Mouse (Mus musculus) macrophage (primary cell): ENCODE data around the gene Zfp316. TPM values are rescaled to one million over a fixed set of nuclear protein-coding genes. Genes with fewer than 3 reads are reported as not detected.

ENCODE experiments used
- H3K27ac ChIP-seq: fragments of 350-480 bp; formaldehyde crosslinking; 2 replicates; pipeline ENCODE4 v1.9.0; 2021
- H3K36me3 ChIP-seq: fragments of 350-480 bp; formaldehyde crosslinking; 2 replicates; pipeline ENCODE4 v1.9.0; 2021; ENCODE audit errors: inconsistent target
- H3K4me3 ChIP-seq: fragments of 350-480 bp; formaldehyde crosslinking; 2 replicates; pipeline ENCODE4 v1.9.0; 2021; ENCODE audit errors: inconsistent target
- H3K79me2 ChIP-seq: fragments of 350-480 bp; formaldehyde crosslinking; 2 replicates; pipeline ENCODE4 v1.9.0; 2021; ENCODE audit errors: inconsistent target
- WGBS: methylation state at CpG from one replicate; pipeline ENCODE4 v1.1.7; 2026; ENCODE audit warnings: inconsistent platforms; ENCODE audit not compliant: missing documents; 5-methylcytosine and 5-hydroxymethylcytosine counted together
- polyA plus RNA-seq: library from polyadenylated mRNA; stranded (reverse); fragments of 250-400 nt; gene quantifications from 3 replicates; pipeline ENCODE4 v1.2.4, GENCODE M21; 2018; ENCODE audit warnings: inconsistent platforms

Zfp316 gene
- polyA plus RNA-seq, 1 experiment from 2014 or later: 2.5 TPM

DNA sequence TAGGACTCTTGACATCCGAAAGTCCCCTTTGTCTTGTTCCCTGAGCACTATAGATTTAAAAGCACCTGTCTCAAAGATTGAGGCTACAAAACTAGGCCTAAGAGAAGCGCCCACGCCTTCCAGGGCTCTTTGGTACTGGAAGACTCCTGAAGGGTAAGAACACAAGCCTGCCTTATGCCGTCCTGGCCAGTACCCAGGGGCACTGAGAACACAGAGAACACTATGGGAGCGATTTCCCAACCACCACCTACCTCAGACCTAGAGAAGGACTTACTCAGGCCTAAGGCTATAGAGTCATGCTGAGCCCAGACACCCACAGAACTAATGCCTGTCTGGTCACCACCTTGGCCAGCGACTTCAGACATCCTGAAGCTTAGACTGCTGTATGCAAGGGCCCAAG, 3.0 kb downstream of the Zfp316 start:
- no peak overlapping the region for H3K27ac ChIP-seq
- H3K36me3 ChIP-seq: peaks cover 13% of the 10 kb centered on the region; the same call in 1 of the 2 replicates
- WGBS: 92% methylated on average over 6 of the region's 6 CpGs
- H3K79me2 ChIP-seq: no peaks in the 10 kb centered on the region
- H3K4me3 ChIP-seq: no peak overlapping the region

DNA sequence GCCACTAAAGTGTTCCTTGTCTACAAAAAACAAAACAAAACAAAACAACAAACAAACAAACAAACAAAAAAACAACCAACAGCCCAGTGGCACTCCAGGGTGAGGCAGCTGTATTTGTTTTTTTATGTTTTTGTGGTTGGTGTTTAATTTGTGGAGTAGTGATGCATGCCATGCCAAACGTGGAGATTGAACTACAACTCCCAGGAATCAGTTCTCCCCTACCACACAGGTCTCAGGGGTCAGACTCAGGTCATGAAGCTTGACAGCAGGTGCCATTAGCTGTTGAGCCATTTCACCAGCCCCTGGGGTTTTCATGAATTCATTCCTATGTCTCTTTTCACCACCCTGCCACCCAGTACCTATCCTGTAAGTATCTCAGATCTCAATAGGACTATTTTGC, 4.4 kb downstream of the Zfp316 start:
- H3K4me3 ChIP-seq: no peak overlapping the region
- no peak overlapping the region for H3K27ac ChIP-seq
- H3K36me3 ChIP-seq: peaks cover 13% of the 10 kb centered on the region; the same call in 1 of the 2 replicates
- H3K79me2 ChIP-seq: no peaks in the 10 kb centered on the region
- 77% methylated on average over 1 of the region's 1 CpGs for WGBS

DNA sequence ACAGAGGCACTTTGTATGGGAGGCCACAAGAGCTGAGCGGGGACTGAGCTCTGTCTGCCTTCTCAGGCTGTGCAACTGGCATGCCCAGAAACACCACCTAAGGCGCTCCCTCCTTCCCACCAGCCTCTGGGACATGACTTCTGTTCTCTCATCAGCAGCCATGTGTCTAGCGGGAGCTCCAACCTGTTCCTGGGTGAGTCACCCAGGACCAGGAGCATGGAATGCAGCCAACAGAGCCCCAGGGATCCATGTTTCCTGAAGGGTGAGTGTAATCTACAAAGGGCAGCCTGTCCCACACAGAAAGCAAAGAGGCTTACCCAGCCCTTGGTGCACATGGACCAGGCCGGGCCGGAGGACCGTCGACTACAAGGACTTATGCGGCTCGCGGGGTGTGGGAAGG, 5.1 kb downstream of the Zfp316 start:
- Histone ChIP-seq H3K27ac (no peak overlapping the region), H3K4me3 (no peak overlapping the region), H3K36me3 (peaks cover 13% of the 10 kb centered on the region; the same call in 1 of the 2 replicates), H3K79me2 (no peaks in the 10 kb centered on the region)
- 96% methylated on average over 10 of the region's 10 CpGs for WGBS

DNA sequence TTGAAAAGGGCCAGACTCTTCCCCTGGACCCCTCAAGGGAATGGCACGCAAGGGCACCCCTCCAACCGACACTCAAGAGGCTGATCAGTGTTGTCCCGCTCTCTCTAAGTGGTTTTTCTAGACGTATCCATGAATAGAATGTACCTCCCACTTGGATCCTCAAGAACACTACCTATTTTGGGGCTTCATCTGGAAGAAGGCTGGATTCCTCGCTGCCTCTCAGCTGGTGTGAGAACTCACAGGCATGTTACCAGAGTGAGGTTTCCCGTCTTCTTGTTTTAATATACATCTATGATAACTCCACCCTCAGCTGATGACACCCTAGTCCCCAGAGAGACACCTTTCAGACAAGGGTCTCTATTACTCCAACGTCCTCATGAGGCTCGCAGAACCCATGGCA, 8.2 kb downstream of the Zfp316 start:
- 96% methylated on average over 8 of the region's 8 CpGs for WGBS
- Histone ChIP-seq H3K36me3 (peaks cover 13% of the 10 kb centered on the region; the same call in 1 of the 2 replicates), H3K79me2 (no peaks in the 10 kb centered on the region)

DNA sequence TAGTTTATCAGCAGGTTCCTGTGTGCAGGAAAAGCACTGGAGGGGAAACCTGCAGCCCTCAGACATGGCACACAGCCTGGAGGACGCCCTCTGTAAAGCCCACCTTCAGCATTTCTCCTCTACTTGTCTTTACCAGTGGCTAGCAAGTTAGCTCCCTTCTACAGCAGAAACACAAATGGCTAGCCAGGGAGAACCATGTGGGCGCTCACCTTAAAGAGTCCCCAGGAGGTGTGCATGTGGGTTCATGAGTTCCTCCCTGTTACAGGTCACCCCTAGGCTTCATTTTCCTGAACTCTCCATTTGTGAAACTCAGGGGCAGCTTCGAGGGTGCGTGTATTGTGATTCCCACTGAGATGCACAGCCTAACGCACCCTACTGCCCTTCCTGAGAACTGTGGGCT, 14.0 kb downstream of the Zfp316 start:
- Histone ChIP-seq H3K4me3 (no peak overlapping the region), H3K36me3 (no peaks in the 10 kb centered on the region), H3K27ac (no peak overlapping the region), H3K79me2 (no peaks in the 10 kb centered on the region)
- 95% methylated on average over 5 of the region's 5 CpGs for WGBS

More for the DNA sequence above, 8.2 kb downstream of the Zfp316 start:
- Histone ChIP-seq H3K27ac (no peak overlapping the region), H3K4me3 (no peak overlapping the region)

DNA sequence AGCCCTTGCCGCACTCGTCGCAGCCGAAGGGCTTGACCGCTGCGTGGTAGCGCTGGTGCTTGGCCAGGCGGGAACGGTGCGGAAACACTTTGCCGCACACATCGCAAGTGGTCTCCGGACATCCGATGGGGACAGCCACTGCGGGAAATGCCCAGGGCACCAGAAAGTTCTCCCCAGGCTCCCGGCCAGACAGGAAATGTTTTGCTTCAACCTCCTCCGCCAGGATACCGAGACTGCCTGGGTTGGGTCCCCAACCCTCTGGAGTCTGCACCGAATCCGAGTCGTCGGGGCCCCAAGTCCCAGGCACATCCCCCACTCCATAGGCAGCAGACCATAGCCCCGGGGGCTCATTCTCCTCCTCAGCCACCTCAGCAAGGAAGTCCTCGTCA, 14.7 kb downstream of the Zfp316 start:
- Histone ChIP-seq H3K36me3 (no peaks in the 10 kb centered on the region), H3K27ac (no peak overlapping the region), H3K4me3 (no peak overlapping the region), H3K79me2 (no peaks in the 10 kb centered on the region)
- WGBS: 67% methylated on average over 23 of the region's 24 CpGs

DNA sequence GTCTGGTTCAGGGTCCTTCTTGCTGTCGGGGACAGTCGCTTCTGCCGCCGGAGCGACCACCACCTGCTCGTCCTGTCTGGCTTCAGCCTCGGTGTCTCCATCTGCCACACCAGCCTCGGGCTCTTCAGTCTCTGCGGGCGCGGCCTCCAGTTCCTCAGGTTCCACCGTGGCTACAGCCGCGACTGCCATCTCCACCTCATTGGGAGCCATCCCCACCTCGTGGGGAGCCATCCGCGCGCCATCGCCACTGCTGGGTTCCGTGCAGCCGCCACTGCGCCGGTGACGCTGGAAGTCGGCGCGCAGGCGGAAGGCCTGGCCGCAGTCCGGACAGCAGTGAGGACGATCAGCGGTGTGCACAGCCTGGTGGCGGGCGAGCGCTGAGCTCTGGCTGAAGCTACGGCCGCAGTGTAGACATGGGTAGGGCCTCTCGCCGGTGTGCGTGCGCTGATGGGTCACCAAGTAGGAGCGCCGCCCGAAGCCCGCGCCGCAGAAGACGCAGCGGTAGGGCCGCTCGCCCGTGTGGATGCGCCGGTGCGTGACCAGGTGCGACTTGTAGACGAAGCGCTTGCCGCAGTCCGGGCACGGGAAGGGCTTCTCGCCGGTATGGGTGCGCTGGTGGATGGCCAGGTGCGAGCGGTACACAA, 15.2 kb downstream of the Zfp316 start:
- WGBS: 49% methylated on average over 47 of the region's 66 CpGs
- Histone ChIP-seq H3K36me3 (no peaks in the 10 kb centered on the region), H3K4me3 (no peak overlapping the region), H3K79me2 (no peaks in the 10 kb centered on the region), H3K27ac (no peak overlapping the region)

DNA sequence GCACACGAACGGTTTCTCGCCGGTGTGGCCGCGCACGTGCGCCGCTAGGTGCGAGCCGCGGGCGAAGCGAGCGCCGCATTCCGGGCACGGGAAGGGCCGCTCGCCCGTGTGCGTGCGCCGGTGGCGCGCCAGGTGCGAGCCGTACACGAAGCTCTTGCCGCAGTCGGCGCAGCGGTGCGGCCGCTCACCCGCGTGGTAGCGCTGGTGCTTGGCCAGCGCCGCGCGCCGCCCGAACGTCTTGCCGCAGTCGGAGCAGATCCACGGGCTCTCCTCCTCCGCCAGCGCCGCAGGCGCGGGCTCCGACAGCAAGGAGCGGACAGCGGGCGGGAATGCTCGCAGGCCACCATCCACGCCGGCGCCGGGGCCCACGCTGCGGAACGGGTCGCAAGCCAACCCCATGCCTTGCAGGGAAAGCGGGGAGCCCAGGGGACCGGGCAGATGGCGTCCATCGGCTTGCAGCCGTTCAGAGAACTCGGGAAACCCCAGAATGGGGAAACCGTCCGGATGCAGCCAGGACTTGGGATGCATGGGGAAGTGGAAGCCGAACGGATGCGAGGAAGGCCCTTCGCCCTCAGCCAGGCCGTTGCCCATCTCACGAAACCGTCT, 15.8 kb downstream of the Zfp316 start:
- Histone ChIP-seq H3K27ac (no peak overlapping the region), H3K79me2 (no peaks in the 10 kb centered on the region), H3K36me3 (no peaks in the 10 kb centered on the region), H3K4me3 (no peak overlapping the region)
- 11% methylated on average over 78 of the region's 81 CpGs for WGBS

DNA sequence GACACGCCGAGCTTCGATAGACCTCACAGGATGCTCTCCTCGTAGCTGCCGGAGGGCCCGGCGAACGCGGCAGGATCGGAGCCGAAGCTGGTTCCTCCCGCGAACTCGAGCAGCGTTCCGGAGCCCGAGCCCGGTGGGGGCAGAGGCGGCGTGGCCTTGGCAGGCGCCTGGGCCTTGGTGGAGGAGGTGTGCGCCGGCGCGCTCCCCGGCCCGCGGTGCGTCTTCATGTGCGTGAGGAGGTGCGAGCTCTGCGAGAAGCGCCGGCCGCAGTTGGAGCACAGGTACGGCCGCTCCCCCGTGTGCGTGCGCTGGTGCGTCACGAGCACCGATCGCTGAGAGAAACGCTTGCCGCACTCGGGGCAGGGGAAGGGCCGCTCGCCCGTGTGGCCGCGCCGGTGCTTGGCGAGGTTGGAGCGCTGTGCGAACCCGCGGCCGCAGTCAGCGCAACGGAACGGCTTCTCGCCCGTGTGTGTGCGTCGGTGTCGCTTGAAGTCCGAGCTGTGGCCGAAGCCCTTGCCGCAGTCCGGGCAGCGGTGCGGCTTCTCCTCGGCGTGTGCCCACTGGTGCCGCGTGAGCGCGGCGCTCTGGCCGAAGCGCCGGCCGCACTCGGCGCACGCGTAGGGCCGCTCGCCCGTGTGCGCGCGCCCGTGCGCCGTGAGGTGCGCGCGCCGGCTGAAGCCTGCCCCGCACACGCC, 16.5 kb downstream of the Zfp316 start:
- H3K36me3 ChIP-seq: no peaks in the 10 kb centered on the region
- H3K27ac ChIP-seq: no peak overlapping the region
- H3K79me2 ChIP-seq: no peaks in the 10 kb centered on the region
- no peak overlapping the region for H3K4me3 ChIP-seq
- 13% methylated on average over 89 of the region's 103 CpGs for WGBS

DNA sequence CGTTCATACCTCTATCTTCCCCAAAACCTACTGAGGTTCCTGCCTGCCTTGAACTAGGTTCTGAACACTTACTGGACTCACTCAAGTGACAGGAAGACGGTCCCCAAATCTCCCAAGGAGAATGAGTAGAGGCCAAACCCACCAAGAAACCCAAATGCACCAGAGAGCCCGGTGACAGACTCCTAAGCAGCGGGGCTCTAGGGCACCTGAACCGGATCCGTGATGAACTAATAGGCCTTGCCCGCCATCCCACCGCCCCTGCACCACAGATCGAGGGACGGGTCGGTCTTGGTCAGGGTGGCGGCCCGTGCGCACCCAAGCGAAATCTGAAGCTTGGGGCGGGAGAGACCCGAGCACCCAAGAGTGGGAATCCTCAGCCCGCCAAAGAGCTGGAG, 17.0 kb downstream of the Zfp316 start:
- WGBS: 55% methylated on average over 18 of the region's 18 CpGs
- Histone ChIP-seq H3K27ac (no peak overlapping the region), H3K79me2 (no peaks in the 10 kb centered on the region), H3K4me3 (no peak overlapping the region), H3K36me3 (0 out of 2 replicates have a peak, but pooled peaks cover 3% of the 10 kb centered on the region)

DNA sequence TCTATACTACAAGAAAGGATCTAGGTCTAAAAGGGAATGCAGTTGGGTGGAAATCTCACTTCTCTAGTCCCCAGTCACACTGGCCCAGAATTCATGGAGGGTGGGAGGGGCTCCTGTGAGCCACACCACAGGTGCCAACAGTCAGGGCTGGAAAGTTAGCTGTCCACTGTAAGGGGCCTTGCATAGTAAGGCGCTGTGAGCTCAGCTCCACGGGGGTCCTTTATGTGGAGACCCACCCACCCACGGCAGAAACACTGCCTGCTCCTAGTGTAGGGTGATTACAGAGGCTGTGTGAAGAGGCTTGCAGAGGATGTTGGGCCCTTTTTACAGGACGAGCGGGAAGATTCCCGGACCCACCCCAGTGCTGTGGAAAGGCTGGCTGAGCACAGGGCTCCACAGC, 17.8 kb downstream of the Zfp316 start:
- H3K4me3 ChIP-seq: no peak overlapping the region
- H3K36me3 ChIP-seq: 0 out of 2 replicates have a peak, but pooled peaks cover 6% of the 10 kb centered on the region
- H3K79me2 ChIP-seq: no peaks in the 10 kb centered on the region
- no peak overlapping the region for H3K27ac ChIP-seq
- 81% methylated on average over 6 of the region's 6 CpGs for WGBS

DNA sequence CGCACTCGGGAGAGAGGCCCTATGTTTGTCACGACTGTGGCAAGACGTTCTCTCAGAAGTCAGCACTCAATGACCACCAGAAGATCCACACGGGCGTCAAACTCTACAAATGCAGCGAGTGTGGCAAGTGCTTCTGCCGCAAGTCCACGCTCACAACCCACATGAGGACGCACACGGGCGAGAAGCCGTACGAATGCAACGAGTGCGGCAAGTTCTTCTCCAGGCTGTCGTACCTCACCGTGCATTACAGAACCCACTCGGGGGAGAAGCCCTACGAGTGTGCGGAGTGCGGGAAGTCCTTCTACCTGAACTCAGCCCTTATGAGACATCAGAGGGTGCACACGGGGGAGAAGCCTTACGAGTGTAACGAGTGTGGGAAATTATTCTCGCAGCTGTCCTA, 24.9 kb downstream of the Zfp316 start:
- Histone ChIP-seq H3K79me2 (no peaks in the 10 kb centered on the region), H3K27ac (no peak overlapping the region), H3K36me3 (peaks cover 77% of the 10 kb centered on the region), H3K4me3 (no peak overlapping the region)
- WGBS: 93% methylated on average over 25 of the region's 26 CpGs

DNA sequence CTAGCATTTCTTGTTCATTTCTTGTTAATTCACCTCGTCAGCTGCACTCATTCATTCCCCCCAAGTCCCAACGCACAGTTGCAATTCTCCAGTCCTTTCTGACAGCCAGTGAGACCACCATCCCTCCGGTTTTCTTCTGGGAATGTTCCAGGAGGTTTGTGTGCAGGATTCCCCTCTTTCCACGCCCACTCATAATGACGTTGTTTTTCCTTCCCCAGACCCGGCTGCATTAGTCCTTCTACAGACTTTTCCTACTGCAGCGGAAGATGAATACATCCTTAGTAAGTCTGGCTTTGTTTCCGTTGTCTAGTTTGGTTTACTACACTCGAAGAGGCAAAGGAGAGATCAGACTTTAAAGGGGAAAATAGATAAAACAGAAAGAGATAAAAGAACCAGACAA, 33.8 kb downstream of the Zfp316 start:
- Histone ChIP-seq H3K79me2 (peaks cover 8% of the 10 kb centered on the region; the same call in 1 of the 2 replicates), H3K27ac (no peak overlapping the region), H3K4me3 (peak overlapping the region; percentile 60; the same call in 1 of the 2 replicates), H3K36me3 (peaks cover 19% of the 10 kb centered on the region)
- WGBS: 51% methylated on average over 9 of the region's 9 CpGs

DNA sequence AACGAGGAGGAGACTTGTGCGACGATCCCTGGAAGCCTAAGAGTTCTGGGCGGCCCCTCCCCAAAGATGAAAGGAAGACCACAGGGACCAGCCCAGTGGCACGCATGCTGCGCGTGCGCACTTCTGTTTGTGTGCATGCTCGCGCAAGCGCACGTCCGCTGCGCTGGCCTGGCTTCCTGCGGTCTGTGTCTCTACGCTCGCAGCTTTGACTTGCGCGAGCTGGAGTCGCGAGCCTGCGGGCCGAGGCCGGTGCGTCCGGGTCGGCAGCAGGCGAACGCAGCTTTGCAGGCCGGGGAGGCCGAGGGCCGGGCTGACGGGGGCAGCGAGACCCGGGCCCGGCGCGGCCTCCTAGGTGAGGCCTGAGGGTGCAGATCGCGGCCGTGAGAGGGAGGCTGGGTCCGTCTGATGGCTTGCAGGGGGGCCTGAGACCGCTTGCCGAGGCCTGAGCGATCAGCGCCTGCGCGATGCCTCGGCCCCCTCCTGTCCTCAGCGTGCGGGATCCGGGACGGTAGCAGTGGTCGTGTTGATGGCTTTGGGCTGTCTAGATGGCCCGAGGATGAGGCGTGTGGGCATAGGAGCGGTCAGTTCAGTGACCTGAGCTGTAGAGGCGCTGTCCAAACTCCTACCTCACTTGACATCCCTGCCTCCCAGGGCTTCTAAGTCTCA, 34.7 kb downstream of the Zfp316 start, which contains the start of gene Zfp12:
Zfp12 (plus strand) TSS at position 136 of the 666 bp plus-strand sequence.
- peak within 1 kb of the TSS; percentile 60 for H3K4me3 ChIP-seq
- peaks cover 8% of the 10 kb centered on the region; the same call in 1 of the 2 replicates for H3K79me2 ChIP-seq
- WGBS: under 1% methylated on average over 58 of the region's 58 CpGs
- H3K36me3 ChIP-seq: peaks cover 10% of the 10 kb centered on the region
- H3K27ac ChIP-seq: no peak within 1 kb of the TSS
